Mouse (Mus musculus) cortical plate, adult 2 months (tissue): ENCODE measurements around the gene Syndig1.

Source experiments
- CTCF ChIP-seq: fragments of 200-500 bp; IDR thresholded peaks from 2 replicates; pipeline ENCODE4 v1.5.1; 2011; ENCODE audit warnings: mild to moderate bottlenecking, control low read depth, low read length; ENCODE audit not compliant: insufficient read depth; ENCODE audit errors: extremely low read depth
- POLR2A ChIP-seq: fragments of 200-500 bp; IDR thresholded peaks from 2 replicates; pipeline ENCODE4 v1.6.1; 2011; ENCODE audit warnings: mild to moderate bottlenecking, low read length, control low read depth; ENCODE audit not compliant: insufficient read depth; ENCODE audit errors: extremely low read depth

- TF ChIP-seq POLR2A (no peak), CTCF (no peak)
Observed at GRCm38 (mm10) chr2:149992921-149993320, 163.9 kb downstream of the Syndig1 start.
